Mouse (Mus musculus) right cerebral cortex, postnatal 25 days (tissue): Measurements from ENCODE around the gene Fmnl3.

Experiments
- DNase-seq: peaks from one replicate; pipeline ENCODE4 v3.0.0; 2022

The Fmnl3 gene

GRCm38 (mm10) chr15:99316314-99317266, 53.7 kb downstream of the Fmnl3 start:
- peak; percentile 60 for DNase-seq

DNA sequence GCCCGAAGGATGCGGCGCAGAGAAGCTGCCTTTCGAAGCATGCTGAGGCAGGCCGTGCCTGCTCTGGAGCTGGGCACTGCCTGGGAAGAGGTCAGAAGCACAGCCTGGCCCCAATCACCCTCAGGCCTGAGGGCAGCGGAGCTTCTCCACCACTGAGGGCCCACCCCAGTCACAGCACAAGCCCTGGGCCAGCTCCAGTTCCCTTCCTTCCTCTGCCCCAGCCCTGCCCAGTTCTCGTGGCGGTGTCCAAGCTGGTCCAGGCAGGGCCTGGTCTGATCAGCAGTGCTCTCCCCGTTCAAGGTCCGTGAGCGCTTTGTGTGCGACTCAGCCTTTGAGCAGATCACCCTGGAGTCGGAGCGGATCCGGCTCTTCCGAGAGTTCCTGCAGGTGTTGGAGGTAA, 55.4 kb downstream of the Fmnl3 start:
- no peak for DNase-seq

DNA sequence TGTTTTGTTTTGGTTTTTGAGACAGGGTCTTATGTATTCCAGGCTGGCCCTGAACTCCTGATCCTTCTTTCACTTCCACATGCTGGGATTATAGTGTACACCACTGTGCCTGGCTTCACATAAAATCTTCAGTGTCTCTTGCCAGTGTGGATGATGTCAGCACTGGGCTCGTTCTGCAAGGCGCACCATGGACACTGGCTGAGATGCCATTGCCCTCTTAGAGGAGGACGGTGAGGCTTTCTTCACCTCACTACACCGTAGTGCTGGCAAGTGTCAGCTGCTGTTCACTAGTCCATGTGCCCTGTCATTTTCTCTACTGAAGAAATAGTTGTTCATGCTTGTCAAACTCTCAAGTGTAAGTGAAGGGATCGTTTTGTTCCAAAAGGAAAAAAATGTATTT, 59.7 kb downstream of the Fmnl3 start:
- no peak for DNase-seq

- no peak for DNase-seq
Measured at GRCm38 (mm10) chr15:99309549-99309948, 60.7 kb downstream of the Fmnl3 start.

DNA sequence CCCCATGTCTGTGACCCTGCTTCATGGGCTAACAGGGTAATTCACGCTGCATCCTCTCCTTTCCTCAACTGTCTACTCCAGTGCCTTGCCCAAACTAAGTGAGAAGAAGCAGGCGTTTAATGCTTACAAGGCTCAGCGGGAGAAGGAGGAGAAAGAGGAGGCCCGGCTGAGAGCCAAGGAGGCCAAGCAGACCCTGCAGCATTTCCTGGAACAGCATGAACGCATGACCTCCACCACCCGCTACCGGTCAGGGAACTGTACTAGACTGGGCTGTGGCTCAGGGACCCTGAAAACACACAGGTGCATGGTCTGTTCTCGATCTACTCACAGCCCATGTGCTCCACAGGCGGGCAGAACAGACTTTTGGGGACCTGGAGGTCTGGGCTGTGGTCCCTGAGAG, 62.8 kb downstream of the Fmnl3 start:
- no peak for DNase-seq

DNA sequence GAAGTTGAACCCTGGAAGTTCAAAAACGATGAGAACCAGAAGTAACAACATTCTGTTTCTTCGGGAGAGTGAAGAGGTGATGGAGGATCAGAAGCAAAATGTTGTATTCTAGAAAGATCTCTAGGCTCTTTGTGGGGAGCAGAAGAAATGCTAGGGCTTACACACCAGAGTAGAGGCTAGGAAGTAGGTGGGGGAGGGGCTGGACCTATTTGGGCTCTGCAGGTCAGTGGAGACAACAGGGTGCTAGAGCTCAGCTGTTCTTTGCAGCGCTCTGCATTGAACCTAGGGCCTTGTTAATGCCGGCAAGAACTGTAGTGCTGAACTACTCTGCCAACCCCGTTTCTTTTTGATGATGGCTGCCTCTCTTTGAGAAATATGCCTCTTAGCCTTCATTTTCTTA, 74.1 kb downstream of the Fmnl3 start:
- DNase-seq = no peak

GRCm38 (mm10) chr15:99295484-99295981, 74.7 kb downstream of the Fmnl3 start, which contains the start of gene Fam186b:
Gene Fam186b, minus strand, starts transcription at chr15:99295888.
- no peak for DNase-seq

DNA sequence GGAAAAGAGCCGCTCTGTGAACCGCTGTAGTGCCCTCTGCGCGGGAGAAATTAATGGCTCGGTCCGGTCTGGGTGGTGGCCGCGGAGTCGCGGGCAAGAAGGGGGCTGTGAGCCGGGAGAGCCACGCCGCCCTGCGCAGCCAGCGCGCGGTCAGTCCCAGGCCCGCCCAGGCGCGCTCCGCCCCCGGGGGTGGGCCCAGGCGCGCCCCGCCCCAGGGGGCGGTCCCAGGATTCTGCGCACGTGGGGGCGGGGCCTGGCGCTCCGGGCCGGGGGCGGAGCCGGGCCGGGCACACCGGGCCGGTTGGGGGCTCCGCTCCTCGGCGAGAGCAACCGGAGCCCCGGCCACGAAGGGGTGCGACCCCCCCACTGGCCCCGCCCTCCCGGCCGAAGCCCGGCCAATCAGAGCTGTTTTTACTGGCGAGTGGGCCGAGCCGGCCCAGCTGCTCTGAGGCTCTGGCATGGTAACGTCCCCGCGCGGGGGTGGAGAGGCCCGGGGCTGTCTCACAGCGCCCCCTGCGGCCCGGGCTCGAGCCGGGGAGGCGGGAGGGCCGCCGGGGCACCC, 75.4 kb downstream of the Fmnl3 start, which contains the start of gene Prpf40b:
Prpf40b (plus strand) TSS at position 275 of the 562 bp plus-strand sequence.
- DNase-seq = peak; percentile 98

GRCm38 (mm10) chr15:99294287-99294686, 76.0 kb downstream of the Fmnl3 start:
- DNase-seq = no peak

- DNase-seq = no peak
Measured at GRCm38 (mm10) chr15:99290586-99290985, 79.7 kb downstream of the Fmnl3 start.

DNA sequence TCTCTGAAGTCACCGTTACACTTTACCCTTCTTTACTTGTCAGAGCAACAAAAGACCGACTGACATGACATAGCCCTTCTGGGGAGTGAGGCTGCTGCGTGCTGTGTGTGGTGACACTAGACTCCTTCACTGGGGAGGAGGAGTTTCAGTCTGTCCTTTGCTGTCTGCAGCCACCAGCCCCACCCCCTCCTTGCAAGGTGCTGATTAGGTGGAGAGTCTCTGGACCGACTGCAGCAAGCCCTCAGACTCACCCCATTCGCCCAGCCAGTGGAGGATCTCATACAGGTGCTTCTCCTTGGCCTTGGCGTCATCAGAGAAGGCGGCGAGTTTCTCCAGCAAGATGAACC, 85.1 kb downstream of the Fmnl3 start:
- DNase-seq = no peak

GRCm38 (mm10) chr15:99284527-99285188, 85.6 kb downstream of the Fmnl3 start:
- DNase-seq = no peak

DNA sequence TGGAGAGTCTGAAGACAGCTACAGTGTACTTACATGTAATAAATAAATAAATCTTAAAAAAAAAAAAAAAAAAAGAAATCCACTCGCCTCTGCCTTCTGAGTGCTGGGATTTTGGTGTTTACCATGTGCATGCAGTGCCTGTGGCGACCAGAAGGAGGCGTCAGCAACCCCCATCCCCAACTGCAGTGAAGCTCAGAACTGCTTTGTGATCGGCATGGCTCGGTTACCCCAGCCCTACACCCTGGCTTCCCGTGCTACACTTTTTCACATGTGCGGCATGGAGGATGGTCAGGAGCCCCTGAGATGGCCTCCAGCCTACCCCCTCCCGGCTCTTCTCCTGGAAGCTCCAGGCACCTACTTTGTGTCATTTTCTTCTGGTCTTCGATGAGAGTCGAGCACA, 86.8 kb downstream of the Fmnl3 start:
- DNase-seq = no peak

GRCm38 (mm10) chr15:99278271-99278670, 92.0 kb downstream of the Fmnl3 start:
- DNase-seq = no peak

GRCm38 (mm10) chr15:99276095-99276494, 94.2 kb downstream of the Fmnl3 start:
- DNase-seq = no peak
